Mouse (Mus musculus) neural tube, embryonic 14.5 days (tissue): ENCODE data around the gene Lbhd2. TPM values are rescaled to one million over a fixed set of nuclear protein-coding genes. Genes with fewer than 3 reads are reported as not detected.

Source experiments
- ATAC-seq: fragments of 200-750 bp; cut with Nextera tagmentation; 2 replicates; pipeline ENCODE4 v1.8.0; 2017; ENCODE audit warnings: low read depth, mild to moderate bottlenecking, moderate TSS enrichment, moderate library complexity
- H3K27ac ChIP-seq: fragments of 300-500 bp; sonication (generic); 2 replicates; pipeline ENCODE4 v1.5.1; 2014; ENCODE audit warnings: low read depth, mild to moderate bottlenecking, control low read depth, low read length, moderate library complexity, mixed read lengths
- H3K27me3 ChIP-seq: fragments of 300-500 bp; sonication (generic); 2 replicates; pipeline ENCODE4 v1.6.1; 2014; ENCODE audit warnings: low read length; ENCODE audit not compliant: control insufficient read depth, insufficient read depth
- H3K36me3 ChIP-seq: fragments of 300-500 bp; sonication (generic); 2 replicates; pipeline ENCODE4 v1.6.1; 2014; ENCODE audit warnings: low read length, mixed read lengths; ENCODE audit not compliant: control insufficient read depth, insufficient read depth
- H3K4me1 ChIP-seq: fragments of 300-500 bp; sonication (generic); 2 replicates; pipeline ENCODE4 v1.6.1; 2014; ENCODE audit warnings: low read length; ENCODE audit not compliant: control insufficient read depth, insufficient read depth
- H3K4me2 ChIP-seq: fragments of 300-500 bp; sonication (generic); 2 replicates; pipeline ENCODE4 v1.6.1; 2014; ENCODE audit warnings: mild to moderate bottlenecking, low read depth, low read length, control low read depth
- H3K4me3 ChIP-seq: fragments of 300-500 bp; sonication (generic); 2 replicates; pipeline ENCODE4 v1.5.1; 2014; ENCODE audit warnings: low read depth, low read length, control low read depth, mixed read lengths
- H3K9ac ChIP-seq: fragments of 300-500 bp; sonication (generic); replicated peaks from 2 replicates; pipeline ENCODE4 v1.6.1; 2014; ENCODE audit warnings: low read depth, mild to moderate bottlenecking, control low read depth, low read length, mixed read lengths
- H3K9me3 ChIP-seq: fragments of 300-500 bp; sonication (generic); 2 replicates; pipeline ENCODE4 v1.6.1; 2016; ENCODE audit warnings: low read length; ENCODE audit not compliant: control insufficient read depth
- WGBS: fragments of 180-500 bp; shearing (Covaris S2); extraction: QIAGEN DNeasy Blood & Tissue Kit; methylation state at CpG from one replicate; pipeline ENCODE4 v1.1.7; 2014; 5-methylcytosine and 5-hydroxymethylcytosine counted together
- polyA plus RNA-seq: library from polyadenylated mRNA; unstranded; fragments of >200 nt; fragmentation: Nextera tagmentation; extraction: Ambion mirVana; gene quantifications from 2 replicates; pipeline ENCODE4 v1.2.1, GENCODE M21; 2014

The Lbhd2 gene
- polyA plus RNA-seq, 1 experiment from 2014 or later: 1.5 TPM

- Histone ChIP-seq H3K9ac (no peak overlapping the region), H3K27me3 (peaks cover 44% of the 10 kb centered on the region), H3K4me2 (no peak overlapping the region), H3K4me1 (peaks cover 7% of the 10 kb centered on the region; the same call in 1 of the 2 replicates), H3K9me3 (no peaks in the 10 kb centered on the region), H3K27ac (no peak overlapping the region), H3K36me3 (no peaks in the 10 kb centered on the region), H3K4me3 (no peak overlapping the region)
- ATAC-seq: no peak
- 38% methylated on average over 4 of the region's 5 CpGs for WGBS
These were observed 26.2 kb downstream of the Lbhd2 start for GRCm38 (mm10) chr12:111432751-111433331.

- WGBS: 25% methylated on average over 6 of the region's 7 CpGs
- Histone ChIP-seq H3K4me1 (peaks cover 4% of the 10 kb centered on the region; the same call in 1 of the 2 replicates), H3K27ac (no peak overlapping the region), H3K36me3 (no peaks in the 10 kb centered on the region), H3K27me3 (peaks cover 32% of the 10 kb centered on the region), H3K4me3 (no peak overlapping the region), H3K9ac (no peak overlapping the region), H3K9me3 (no peaks in the 10 kb centered on the region), H3K4me2 (no peak overlapping the region)
- 0 out of 2 replicates have a peak, but pooled peaks have one; percentile 35 for ATAC-seq
These were observed 27.6 kb downstream of the Lbhd2 start for GRCm38 (mm10) chr12:111434164-111434744.

- H3K9ac ChIP-seq: no peak overlapping the region
- WGBS: 55% methylated on average over 8 of the region's 8 CpGs
- H3K27ac ChIP-seq: no peak overlapping the region
- peaks cover 30% of the 10 kb centered on the region for H3K27me3 ChIP-seq
- H3K36me3 ChIP-seq: no peaks in the 10 kb centered on the region
- peaks cover 3% of the 10 kb centered on the region; the same call in 1 of the 2 replicates for H3K4me1 ChIP-seq
- no peaks in the 10 kb centered on the region for H3K9me3 ChIP-seq
- H3K4me2 ChIP-seq: no peak overlapping the region
- no peak overlapping the region for H3K4me3 ChIP-seq
- ATAC-seq: no peak
These were observed 28.2 kb downstream of the Lbhd2 start for GRCm38 (mm10) chr12:111434745-111435327.

GRCm38 (mm10) chr12:111436170-111436569, 29.6 kb downstream of the Lbhd2 start:
- H3K4me2 ChIP-seq: no peak overlapping the region
- H3K36me3 ChIP-seq: no peaks in the 10 kb centered on the region
- no peaks in the 10 kb centered on the region for H3K4me1 ChIP-seq
- H3K9me3 ChIP-seq: no peaks in the 10 kb centered on the region
- H3K9ac ChIP-seq: no peak overlapping the region
- peaks cover 16% of the 10 kb centered on the region for H3K27me3 ChIP-seq
- no peak for ATAC-seq
- H3K4me3 ChIP-seq: no peak overlapping the region
- WGBS: 83% methylated on average over 3 of the region's 3 CpGs
- no peak overlapping the region for H3K27ac ChIP-seq

GRCm38 (mm10) chr12:111436640-111437039, 30.0 kb downstream of the Lbhd2 start:
- ATAC-seq: no peak
- peaks cover 15% of the 10 kb centered on the region for H3K27me3 ChIP-seq
- H3K9ac ChIP-seq: no peak overlapping the region
- no peak overlapping the region for H3K27ac ChIP-seq
- 81% methylated on average over 8 of the region's 8 CpGs for WGBS
- H3K4me3 ChIP-seq: no peak overlapping the region
- no peak overlapping the region for H3K4me2 ChIP-seq
- no peaks in the 10 kb centered on the region for H3K4me1 ChIP-seq
- H3K9me3 ChIP-seq: no peaks in the 10 kb centered on the region
- H3K36me3 ChIP-seq: no peaks in the 10 kb centered on the region

- Histone ChIP-seq H3K4me3 (no peak overlapping the region), H3K36me3 (no peaks in the 10 kb centered on the region)
- WGBS: 72% methylated on average over 5 of the region's 5 CpGs
These were observed 30.8 kb downstream of the Lbhd2 start for GRCm38 (mm10) chr12:111437222-111437900.

GRCm38 (mm10) chr12:111438850-111439249, 32.2 kb downstream of the Lbhd2 start:
- H3K4me1 ChIP-seq: 0 out of 2 replicates have a peak, but pooled peaks cover 7% of the 10 kb centered on the region
- peaks cover 29% of the 10 kb centered on the region for H3K27me3 ChIP-seq
- no peak overlapping the region for H3K4me3 ChIP-seq
- no peaks in the 10 kb centered on the region for H3K9me3 ChIP-seq
- no peak overlapping the region for H3K4me2 ChIP-seq
- ATAC-seq: no peak
- H3K9ac ChIP-seq: no peak overlapping the region
- H3K27ac ChIP-seq: no peak overlapping the region
- no peaks in the 10 kb centered on the region for H3K36me3 ChIP-seq
- 88% methylated on average over 6 of the region's 6 CpGs for whole genome bisulfite sequencing

More at GRCm38 (mm10) chr12:111437222-111437900, 30.8 kb downstream of the Lbhd2 start:
- no peak overlapping the region for H3K27ac ChIP-seq
- peaks cover 16% of the 10 kb centered on the region for H3K27me3 ChIP-seq
- H3K9ac ChIP-seq: no peak overlapping the region
- ATAC-seq: no peak
- 0 out of 2 replicates have a peak, but pooled peaks cover 4% of the 10 kb centered on the region for H3K4me1 ChIP-seq
- no peaks in the 10 kb centered on the region for H3K9me3 ChIP-seq
- H3K4me2 ChIP-seq: no peak overlapping the region

- WGBS: 91% methylated on average over 9 of the region's 9 CpGs
These were observed 34.2 kb downstream of the Lbhd2 start for GRCm38 (mm10) chr12:111440701-111441373.

More at GRCm38 (mm10) chr12:111440701-111441373, 34.2 kb downstream of the Lbhd2 start:
- H3K9me3 ChIP-seq: no peaks in the 10 kb centered on the region
- H3K4me3 ChIP-seq: no peak overlapping the region
- no peak for ATAC-seq
- peaks cover 11% of the 10 kb centered on the region for H3K4me1 ChIP-seq
- peaks cover 49% of the 10 kb centered on the region for H3K27me3 ChIP-seq
- no peak overlapping the region for H3K9ac ChIP-seq
- H3K36me3 ChIP-seq: no peaks in the 10 kb centered on the region
- no peak overlapping the region for H3K27ac ChIP-seq
- no peak overlapping the region for H3K4me2 ChIP-seq
